Mouse (Mus musculus) C2C12 (cell line): ENCODE data around the gene Gm11559. TPM values are rescaled to one million over a fixed set of nuclear protein-coding genes. Genes with fewer than 3 reads are reported as not detected.
"Not testable (repeated sequence)": the region's sequence is repeated elsewhere in the genome, so short reads cannot be mapped to it uniquely, and the experiment has no call there.

Experiments used
- H3K27me3 ChIP-seq: one replicate; pipeline ENCODE4 v1.6.1; 2011; ENCODE audit not compliant: control insufficient read depth, insufficient read depth, insufficient read length
- H3K36me3 ChIP-seq: one replicate; pipeline ENCODE4 v1.6.1; 2011; ENCODE audit not compliant: control insufficient read depth, insufficient read depth
- H3K4me3 ChIP-seq: one replicate; pipeline ENCODE4 v1.5.1; 2011; ENCODE audit warnings: mild to moderate bottlenecking, control low read depth; ENCODE audit not compliant: poor library complexity, insufficient read depth, severe bottlenecking
- H3K79me2 ChIP-seq: one replicate; pipeline ENCODE4 v1.6.1; 2011; ENCODE audit not compliant: control insufficient read depth, insufficient read depth
- H3K79me3 ChIP-seq: one replicate; pipeline ENCODE4 v1.6.1; 2011; ENCODE audit warnings: low read depth, control low read depth
- H3ac ChIP-seq: one replicate; pipeline ENCODE3; 2011; ENCODE audit warnings: low read depth; ENCODE audit not compliant: control insufficient read depth, insufficient read length
- CEBPB ChIP-seq: IDR thresholded peaks from one replicate; pipeline ENCODE4 v1.6.1; 2011; ENCODE audit warnings: low read depth, mild to moderate bottlenecking, control low read depth, moderate library complexity
- CTCF ChIP-seq: IDR thresholded peaks from one replicate; pipeline ENCODE4 v1.5.1; 2011; ENCODE audit not compliant: control insufficient read depth, insufficient read depth, insufficient read length
- FOSL1 ChIP-seq: IDR thresholded peaks from one replicate; pipeline ENCODE4 v1.8.0; 2011; ENCODE audit warnings: mild to moderate bottlenecking, low read length; ENCODE audit not compliant: poor library complexity, insufficient read depth, severe bottlenecking
- MAX ChIP-seq: IDR thresholded peaks from one replicate; pipeline ENCODE4 v1.6.1; 2011; ENCODE audit warnings: mild to moderate bottlenecking, control low read depth
- MYOD1 ChIP-seq: IDR thresholded peaks from one replicate; pipeline ENCODE4 v1.6.1; 2011; ENCODE audit warnings: low read depth; ENCODE audit not compliant: control insufficient read depth, insufficient read length
- MYOG ChIP-seq: IDR thresholded peaks from one replicate; pipeline ENCODE4 v1.6.1; 2011; ENCODE audit not compliant: control insufficient read depth, insufficient read length; ENCODE audit errors: extremely low read depth
- USF1 ChIP-seq: IDR thresholded peaks from one replicate; pipeline ENCODE4 v1.6.1; 2011; ENCODE audit warnings: low read depth, mild to moderate bottlenecking, control low read depth, moderate library complexity
- long read RNA-seq, 2 experiments: library from polyadenylated mRNA; unstranded; transcript quantifications; one replicate each; pipeline ENCODE4 v2.0.0; 2019 to 2020
- polyA plus RNA-seq: library from polyadenylated mRNA; unstranded; fragments of >200 nt; fragmentation: generic; extraction: Trizol; gene quantifications from one replicate; pipeline ENCODE4 v1.2.1, GENCODE M21; 2012; ENCODE audit warnings: missing spikeins

Gene Gm11559
- polyA plus RNA-seq, result not detected
- long read RNA-seq, experiment 1, result 0 reads
- long read RNA-seq, experiment 2, result 0 reads

DNA sequence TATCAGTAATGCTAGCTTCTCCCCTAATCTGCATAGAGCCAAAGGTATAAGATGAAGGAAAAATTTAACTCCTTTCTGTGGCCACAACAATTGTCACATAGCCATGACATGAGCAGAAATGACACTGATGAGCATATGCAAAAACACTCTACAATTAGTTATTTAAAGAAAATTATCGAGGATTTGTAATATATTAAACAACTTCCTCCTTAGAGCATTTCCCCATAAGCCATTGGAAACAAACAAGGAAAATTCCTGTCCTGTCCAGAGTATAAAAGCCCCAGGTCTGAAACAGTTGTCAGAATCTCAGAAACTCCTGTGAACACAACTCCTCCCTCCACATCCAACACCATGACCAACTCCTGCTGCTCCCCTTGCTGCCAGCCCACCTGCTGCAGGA lies at the start of gene Gm11559:
Gene Gm11559, plus strand, starts transcription at position 301 of the 400 bp plus-strand sequence.
- not testable (repeated sequence) for H3K4me3 ChIP-seq

DNA sequence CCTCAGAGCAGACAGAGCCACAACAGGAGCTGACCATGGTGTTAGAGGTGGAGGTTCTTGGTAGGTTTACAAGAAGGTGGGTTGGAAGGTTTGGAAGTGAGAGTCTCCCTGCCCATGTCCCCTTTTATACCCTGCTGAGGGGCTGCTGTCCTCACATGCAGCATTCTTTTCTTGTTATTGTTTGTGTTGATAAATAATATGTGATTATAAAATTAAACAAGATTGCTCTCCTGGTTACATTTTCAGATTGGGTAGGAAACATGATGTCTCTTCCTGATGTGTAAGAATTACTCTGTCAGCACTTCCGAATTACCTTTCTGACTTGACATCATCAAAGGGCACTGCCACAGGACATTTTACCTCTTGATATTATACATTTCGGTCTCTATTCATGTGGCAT lies 48.7 kb upstream of the Gm11559 start, which contains the start of gene Gm11564:
Gene Gm11564, minus strand, starts transcription at position 101 of the 400 bp plus-strand sequence.
- H3K79me3 ChIP-seq, H3K4me3 ChIP-seq, H3K27me3 ChIP-seq, H3K36me3 ChIP-seq, H3K79me2 ChIP-seq, H3ac ChIP-seq: not testable (repeated sequence)

More for the DNA sequence above, at the start of gene Gm11559:
- H3K79me2 ChIP-seq, H3ac ChIP-seq, H3K27me3 ChIP-seq, H3K36me3 ChIP-seq, H3K79me3 ChIP-seq: not testable (repeated sequence)

DNA sequence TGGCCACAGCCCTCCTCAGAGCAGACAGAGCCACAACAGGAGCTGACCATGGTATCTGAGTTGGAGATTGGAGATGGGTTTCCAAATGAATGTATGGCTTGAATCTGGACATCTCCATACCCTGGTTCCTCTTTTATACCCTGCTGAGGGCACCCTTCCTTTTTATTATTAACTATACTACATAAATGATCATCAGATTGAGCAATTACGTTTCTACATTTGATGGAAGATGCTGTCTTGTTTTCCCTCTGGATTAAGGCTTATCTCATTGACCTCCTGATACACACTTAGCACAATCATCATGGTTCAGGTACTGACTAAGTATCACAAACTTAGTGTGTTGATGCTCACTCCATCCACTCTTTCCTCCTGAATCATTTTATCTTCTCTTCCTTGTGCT lies 26.3 kb upstream of the Gm11559 start, which contains the start of gene 2300003K06Rik:
Gene 2300003K06Rik, minus strand, starts transcription at position 101 of the 400 bp plus-strand sequence.
- Histone ChIP-seq H3K4me3 (no peak within 1 kb of the TSS), H3K79me3 (no peaks in the 10 kb centered on the region), H3ac (no peak within 1 kb of the TSS), H3K27me3 (peaks cover 9% of the 10 kb centered on the region), H3K36me3 (no peaks in the 10 kb centered on the region), H3K79me2 (no peaks in the 10 kb centered on the region)
- no peak for TF ChIP-seq CEBPB
- TF ChIP-seq FOSL1, result no peak

DNA sequence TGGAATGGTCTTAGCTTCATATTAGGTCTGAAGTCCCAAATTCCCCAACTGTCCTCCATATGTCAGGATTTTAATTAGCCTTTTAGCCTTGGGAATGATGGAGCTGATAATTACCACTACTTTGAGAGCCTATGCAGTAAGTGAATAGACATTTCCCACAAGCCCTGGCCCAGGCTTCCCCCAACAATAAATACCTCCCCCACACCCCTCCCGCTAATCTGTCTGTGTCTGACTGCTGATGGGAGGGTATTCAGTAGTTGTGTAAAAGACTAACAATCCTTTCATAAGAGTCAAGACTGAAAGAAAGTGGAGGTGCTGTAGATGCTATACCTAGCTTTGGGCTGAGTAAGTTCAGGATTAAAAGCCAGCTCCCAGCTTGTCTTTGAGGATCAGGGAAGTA lies 22.1 kb upstream of the Gm11559 start:
- Histone ChIP-seq H3K36me3 (no peaks in the 10 kb centered on the region), H3K79me2 (no peaks in the 10 kb centered on the region), H3K27me3 (peaks cover 7% of the 10 kb centered on the region), H3K79me3 (no peaks in the 10 kb centered on the region), H3ac (no peak overlapping the region), H3K4me3 (no peak overlapping the region)
- no peak for TF ChIP-seq MYOG
- no peak for TF ChIP-seq USF1
- no peak for TF ChIP-seq MAX
- no peak for TF ChIP-seq CEBPB
- no peak for TF ChIP-seq CTCF
- no peak for TF ChIP-seq MYOD1
- no peak for TF ChIP-seq FOSL1

DNA sequence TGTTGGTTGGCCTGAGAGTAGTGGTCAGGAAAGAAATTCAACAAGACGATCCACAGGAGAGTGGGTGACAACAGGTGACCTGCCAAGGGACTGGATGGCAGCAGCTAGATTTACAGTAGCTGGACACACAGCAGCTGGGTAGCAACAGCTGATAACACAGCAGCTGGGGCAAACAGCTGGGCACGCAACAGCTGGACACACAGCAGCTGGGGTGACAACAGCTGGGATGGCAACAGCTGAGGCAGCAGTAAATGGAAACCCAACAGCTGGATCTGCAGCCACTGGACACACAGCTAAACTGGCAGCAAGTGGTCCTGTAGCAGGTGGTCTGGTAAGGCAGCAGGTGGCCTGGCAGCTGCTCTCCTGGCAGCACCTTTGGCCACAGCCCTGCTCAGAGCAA lies 17.5 kb upstream of the Gm11559 start:
- Histone ChIP-seq H3K36me3 (no peaks in the 10 kb centered on the region), H3K4me3 (no peak overlapping the region), H3ac (no peak overlapping the region), H3K79me3 (no peaks in the 10 kb centered on the region), H3K27me3 (no peaks in the 10 kb centered on the region), H3K79me2 (no peaks in the 10 kb centered on the region)
- TF ChIP-seq CTCF, result no peak
- peak; percentile 86 for TF ChIP-seq MYOD1

DNA sequence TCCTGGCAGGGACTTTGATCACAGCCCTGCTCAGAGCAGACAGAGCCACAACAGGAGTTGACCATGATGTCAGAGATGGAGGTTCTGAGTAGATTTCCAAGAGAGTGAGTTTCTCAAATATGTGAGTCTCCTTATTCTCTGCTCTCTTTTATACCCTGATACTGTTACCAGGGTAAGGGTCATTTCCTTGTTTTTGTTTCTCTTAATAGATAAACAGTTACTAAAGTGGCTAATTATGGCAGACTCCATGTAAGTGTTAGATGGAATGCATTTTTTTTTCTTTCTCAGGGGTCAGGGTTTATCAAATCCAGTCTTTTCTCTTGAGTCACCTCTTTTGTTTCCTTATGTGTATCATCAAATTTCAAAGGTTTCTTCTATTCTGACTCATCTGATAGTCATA lies 12.8 kb upstream of the Gm11559 start, which contains the start of gene Krtap4-16:
Gene Krtap4-16, minus strand, starts transcription at position 101 of the 400 bp plus-strand sequence.
- TF ChIP-seq FOSL1 (no peak), MYOG (no peak)

DNA sequence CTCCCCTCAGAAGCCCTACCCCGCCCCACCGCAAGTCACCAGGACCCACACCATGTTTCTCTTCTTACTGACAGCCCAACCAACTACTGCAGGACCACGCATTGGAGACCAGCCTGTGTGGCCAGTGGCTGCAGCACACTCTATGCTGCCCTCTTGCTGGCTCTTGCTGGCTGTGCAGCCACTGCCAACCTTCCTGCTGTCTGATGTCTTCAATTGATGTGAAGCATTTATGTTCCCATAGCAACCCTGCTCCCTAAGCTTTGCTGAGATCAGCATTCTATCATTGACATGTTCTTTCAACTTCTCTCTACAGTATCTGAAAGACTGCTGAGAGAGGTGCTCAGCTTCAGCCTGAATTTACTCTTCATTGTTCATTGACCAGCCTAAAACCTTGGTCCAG lies 10.2 kb upstream of the Gm11559 start:
- Histone ChIP-seq H3K27me3 (no peaks in the 10 kb centered on the region), H3K79me2 (no peaks in the 10 kb centered on the region), H3K79me3 (no peaks in the 10 kb centered on the region), H3K4me3 (no peak overlapping the region), H3K36me3 (no peaks in the 10 kb centered on the region), H3ac (no peak overlapping the region)
- TF ChIP-seq USF1 (no peak), MAX (no peak), MYOG (no peak), MYOD1 (no peak), FOSL1 (no peak), CTCF (no peak), CEBPB (no peak)

More for the DNA sequence above, 12.8 kb upstream of the Gm11559 start, which contains the start of gene Krtap4-16:
- no peaks in the 10 kb centered on the region for H3K79me2 ChIP-seq
- no peaks in the 10 kb centered on the region for H3K27me3 ChIP-seq
- H3ac ChIP-seq, result no peak within 1 kb of the TSS
- no peak within 1 kb of the TSS for H3K4me3 ChIP-seq
- H3K79me3 ChIP-seq, result no peaks in the 10 kb centered on the region
- H3K36me3 ChIP-seq, result no peaks in the 10 kb centered on the region
